Mouse (Mus musculus) stomach, postnatal 0 days (tissue): ENCODE results near the gene Sult2b1.

ENCODE experiments used
- CTCF ChIP-seq: IDR thresholded peaks from 2 replicates; pipeline ENCODE4 v1.5.1; 2016; ENCODE audit warnings: antibody characterized with exemption, low read depth, mild to moderate bottlenecking, moderate library complexity
- EP300 ChIP-seq: optimal IDR thresholded peaks from 2 replicates; pipeline ENCODE3; 2016; ENCODE audit warnings: antibody characterized with exemption

- TF ChIP-seq CTCF, result no peak
- no peak for TF ChIP-seq EP300
Measured at GRCm38 (mm10) chr7:45723301-45723700, 61.2 kb downstream of the Sult2b1 start.
